Mouse (Mus musculus): ENCODE data around the gene Tnxb. TPM values are rescaled to one million over a fixed set of nuclear protein-coding genes. Genes with fewer than 3 reads are reported as not detected.
"Not testable (repeated sequence)": the region's sequence is repeated elsewhere in the genome, so short reads cannot be mapped to it uniquely, and the experiment has no call there.

The Tnxb gene
- total RNA-seq, 2 experiments from 2014 or later: not detected

DNA sequence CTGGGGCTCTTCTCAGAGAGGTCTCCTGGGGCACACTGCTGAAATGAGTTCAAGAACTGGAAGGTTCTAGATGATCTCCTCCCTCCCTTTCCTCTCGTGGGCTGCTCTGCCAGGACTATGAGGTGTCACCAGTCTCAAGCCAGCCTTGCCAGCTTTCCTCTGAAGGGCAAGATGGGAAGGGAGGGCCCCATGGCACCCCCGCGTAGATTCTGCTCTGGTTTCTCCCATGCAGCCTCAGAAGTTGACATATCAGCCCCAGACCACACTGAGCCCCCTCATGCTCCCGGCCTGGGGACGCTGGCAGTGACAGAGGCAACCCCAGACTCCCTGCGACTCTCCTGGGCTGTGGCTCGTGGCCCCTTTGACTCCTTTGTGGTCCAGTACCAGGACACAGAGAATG lies 45.1 kb downstream of the Tnxb start:
- not testable (repeated sequence) for ATAC-seq (replicated peaks; ENCODE audit: low FRiP score, low TSS enrichment, poor library complexity, severe bottlenecking)

DNA sequence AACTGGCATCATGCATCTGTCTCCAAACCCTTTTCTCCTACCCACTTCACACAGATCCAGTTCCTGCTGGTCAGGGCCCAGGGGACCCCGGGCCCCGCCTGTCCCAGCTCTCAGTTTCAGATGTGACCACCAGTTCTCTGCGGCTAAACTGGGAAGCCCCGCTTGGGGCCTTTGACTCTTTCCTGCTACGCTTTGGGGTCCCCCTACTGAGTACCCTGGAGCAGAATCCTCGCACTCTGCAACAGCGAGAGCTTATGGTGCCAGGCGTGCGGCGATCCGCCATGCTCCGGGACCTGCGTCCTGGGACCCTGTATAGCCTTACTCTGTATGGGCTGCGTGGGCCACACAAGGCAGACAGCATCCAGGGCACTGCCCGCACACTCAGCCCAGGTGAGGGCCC lies 45.9 kb downstream of the Tnxb start:
- ATAC-seq (replicated peaks; ENCODE audit: low FRiP score, low TSS enrichment, poor library complexity, severe bottlenecking): no peak

- no peak for ATAC-seq (replicated peaks; ENCODE audit: low FRiP score, low TSS enrichment, poor library complexity, severe bottlenecking)
These were observed 47.1 kb downstream of the Tnxb start for GRCm38 (mm10) chr17:34717401-34717800.

DNA sequence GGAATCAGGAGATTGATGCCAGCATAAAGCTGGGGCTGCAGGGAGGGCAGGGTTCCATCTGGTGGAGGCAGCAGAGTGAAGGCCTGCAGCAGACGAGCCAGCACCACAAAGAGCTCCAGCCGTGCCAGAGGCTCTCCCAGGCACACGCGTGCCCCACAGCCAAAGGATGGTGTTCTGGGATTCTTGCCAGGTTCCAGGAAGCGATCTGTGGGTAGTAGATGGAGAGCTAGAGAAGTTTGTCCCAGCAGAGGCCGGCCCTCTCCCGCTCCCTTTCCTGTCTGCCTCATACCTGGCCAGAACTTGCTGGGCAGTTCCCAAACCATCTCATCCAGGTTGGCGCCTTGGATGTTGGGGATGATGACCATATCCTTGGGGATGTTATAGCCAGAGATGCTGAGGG lies 49.6 kb downstream of the Tnxb start:
- ATAC-seq (replicated peaks; ENCODE audit: low FRiP score, low TSS enrichment, poor library complexity, severe bottlenecking): not testable (repeated sequence)

DNA sequence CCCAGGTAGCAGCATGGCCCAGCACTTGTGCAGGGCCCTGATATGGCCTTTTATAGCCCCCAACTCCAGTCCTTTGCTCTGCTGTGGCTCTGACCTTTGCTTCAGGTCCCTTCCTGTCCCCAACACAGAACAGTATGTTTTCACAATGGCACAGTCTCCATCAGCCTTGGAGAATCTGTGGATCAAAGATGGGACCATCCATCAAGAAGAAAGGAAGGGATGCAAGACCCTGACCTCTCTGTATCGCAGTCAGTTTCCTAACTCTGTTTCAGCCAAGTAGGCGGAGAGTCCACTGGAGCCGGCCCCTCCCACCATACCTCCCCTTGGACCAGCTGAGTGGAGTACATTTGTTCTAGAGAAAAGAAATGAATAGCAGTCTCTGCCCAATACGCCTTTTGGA lies 51.9 kb downstream of the Tnxb start:
- not testable (repeated sequence) for ATAC-seq (replicated peaks; ENCODE audit: low FRiP score, low TSS enrichment, poor library complexity, severe bottlenecking)

- no peak for ATAC-seq (replicated peaks; ENCODE audit: low FRiP score, low TSS enrichment, poor library complexity, severe bottlenecking)
These were observed 52.7 kb downstream of the Tnxb start for GRCm38 (mm10) chr17:34723066-34723465.

DNA sequence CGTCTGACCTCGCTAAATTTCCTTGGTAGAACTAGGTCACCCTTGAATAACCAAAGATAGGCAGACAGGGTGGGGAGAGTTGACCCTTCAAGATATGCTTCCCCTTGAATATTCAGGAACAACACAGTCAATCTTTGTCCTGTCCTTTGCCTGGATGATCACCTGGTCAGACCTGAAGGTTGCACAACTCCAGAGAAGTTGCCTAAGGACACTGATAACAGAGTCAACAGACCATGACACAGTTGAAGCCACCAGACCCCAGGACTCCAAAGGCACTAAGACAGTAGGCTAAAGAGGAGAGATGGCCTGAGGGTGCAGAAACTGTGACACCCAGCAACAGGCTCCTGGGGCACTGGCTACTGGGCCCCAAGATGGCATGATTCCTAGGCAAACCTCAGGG lies 57.6 kb downstream of the Tnxb start:
- no peak for ATAC-seq (replicated peaks; ENCODE audit: low FRiP score, low TSS enrichment, poor library complexity, severe bottlenecking)

DNA sequence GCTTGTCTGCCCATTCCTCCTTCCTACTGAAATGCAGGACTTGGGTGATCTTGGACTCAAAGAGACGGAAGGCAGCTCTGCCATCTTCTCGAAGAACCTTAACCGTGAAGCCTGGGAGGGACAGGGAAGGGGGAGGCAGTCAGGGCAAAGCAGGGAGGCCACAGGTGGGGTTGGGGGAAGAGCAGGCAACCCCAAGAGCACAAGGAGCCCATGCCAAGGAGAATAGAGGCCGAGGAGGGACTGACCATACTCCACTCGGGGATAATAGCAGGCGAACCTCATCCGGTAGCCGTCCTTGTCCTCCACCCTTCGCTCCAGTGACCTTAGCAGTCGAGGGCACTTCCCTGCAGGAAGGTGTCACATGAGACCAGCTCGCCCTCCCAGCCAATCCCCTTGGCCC lies 58.8 kb downstream of the Tnxb start:
- not testable (repeated sequence) for ATAC-seq (replicated peaks; ENCODE audit: low FRiP score, low TSS enrichment, poor library complexity, severe bottlenecking)

GRCm38 (mm10) chr17:34729779-34730553 lies 59.6 kb downstream of the Tnxb start:
- ATAC-seq (replicated peaks; ENCODE audit: low FRiP score, low TSS enrichment, poor library complexity, severe bottlenecking): not testable (repeated sequence)

DNA sequence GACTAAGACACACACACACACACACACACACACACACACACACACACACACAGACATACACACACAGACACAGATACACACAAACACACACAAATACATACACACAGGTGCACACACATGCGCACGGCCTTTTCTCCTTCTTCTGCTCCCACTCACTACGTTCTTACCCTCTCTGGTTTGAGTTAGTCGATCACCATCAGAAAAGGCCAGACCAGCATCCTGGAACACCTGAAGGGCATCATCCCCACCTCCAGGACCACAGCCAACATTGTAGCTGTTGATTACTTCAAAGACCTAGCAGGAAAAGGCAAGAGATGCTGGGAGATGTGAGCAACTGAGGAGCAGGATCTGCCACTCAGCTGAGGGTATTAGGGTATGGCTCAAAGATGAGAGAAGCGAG lies 67.1 kb downstream of the Tnxb start:
- ATAC-seq (replicated peaks; ENCODE audit: low FRiP score, low TSS enrichment, poor library complexity, severe bottlenecking): not testable (repeated sequence)

GRCm38 (mm10) chr17:34739708-34740107 lies 69.4 kb downstream of the Tnxb start:
- not testable (repeated sequence) for ATAC-seq (replicated peaks; ENCODE audit: low FRiP score, low TSS enrichment, poor library complexity, severe bottlenecking)

DNA sequence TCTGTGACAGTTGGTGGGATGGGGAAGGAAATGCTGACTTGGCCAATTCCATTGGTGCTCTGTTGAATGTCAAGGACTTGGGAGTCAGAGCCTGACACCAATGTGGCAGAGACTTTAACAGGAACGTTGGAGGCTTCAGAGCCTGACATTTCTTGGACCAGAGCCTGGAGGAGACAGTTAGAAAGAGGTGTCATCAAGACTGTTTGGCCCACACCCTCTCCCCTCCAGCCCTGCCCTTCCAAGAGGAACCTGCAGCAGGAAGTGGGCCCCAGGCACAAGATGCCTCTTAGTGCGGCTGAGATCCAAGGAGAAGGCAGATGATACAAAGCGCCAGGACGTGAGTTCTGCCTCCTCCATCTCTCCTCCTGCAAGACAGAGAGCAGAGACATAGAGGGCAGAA lies 69.9 kb downstream of the Tnxb start:
- ATAC-seq (replicated peaks; ENCODE audit: low FRiP score, low TSS enrichment, poor library complexity, severe bottlenecking): no peak

DNA sequence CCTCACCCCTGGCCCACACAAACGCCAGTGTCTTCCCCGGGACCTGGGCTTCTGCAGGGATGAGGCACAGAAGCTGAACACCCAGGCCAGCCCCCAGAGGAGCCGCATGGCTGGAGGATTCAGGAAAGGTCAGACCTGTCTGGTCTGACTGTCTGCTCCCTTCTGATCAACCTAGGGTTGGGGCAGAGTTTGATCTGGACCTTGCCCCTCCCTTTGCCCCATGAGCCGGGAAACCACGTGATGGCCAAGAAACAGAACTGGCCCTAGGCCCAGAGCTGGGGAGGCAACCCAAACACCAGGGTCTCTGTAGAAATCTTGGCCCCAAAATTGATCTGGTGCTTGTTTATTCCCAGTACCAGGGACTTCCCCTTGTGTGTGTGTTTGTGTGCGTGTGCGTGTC lies 73.4 kb downstream of the Tnxb start, which contains the start of gene C4b:
Gene C4b, minus strand, starts transcription at position 164 of the 400 bp plus-strand sequence.
- no peak for ATAC-seq (replicated peaks; ENCODE audit: low FRiP score, low TSS enrichment, poor library complexity, severe bottlenecking)

DNA sequence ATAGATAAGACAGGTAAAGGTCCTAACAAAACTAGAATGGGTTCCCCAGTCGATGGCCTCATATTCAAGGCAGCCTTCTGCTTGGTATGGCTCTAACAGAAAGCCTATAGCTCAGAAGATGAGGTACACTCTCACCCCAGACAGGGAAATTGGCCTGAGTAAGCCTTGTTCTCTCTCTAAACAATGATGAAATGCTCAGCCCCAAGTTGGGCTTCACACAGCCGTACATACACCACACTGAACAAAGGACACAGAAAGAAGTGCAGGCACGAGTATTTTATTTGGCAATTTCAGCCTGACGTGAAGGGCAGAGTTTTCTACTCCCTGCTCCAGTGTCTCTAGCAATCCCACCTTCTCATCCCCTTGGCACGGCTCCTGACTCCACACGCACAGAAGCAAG lies 73.9 kb downstream of the Tnxb start:
- no peak for ATAC-seq (replicated peaks; ENCODE audit: low FRiP score, low TSS enrichment, poor library complexity, severe bottlenecking)

- not testable (repeated sequence) for ATAC-seq (replicated peaks; ENCODE audit: low FRiP score, low TSS enrichment, poor library complexity, severe bottlenecking)
These were observed 74.3 kb downstream of the Tnxb start for GRCm38 (mm10) chr17:34744611-34745010.

- not testable (repeated sequence) for ATAC-seq (replicated peaks; ENCODE audit: low FRiP score, low TSS enrichment, poor library complexity, severe bottlenecking)
These were observed 74.8 kb downstream of the Tnxb start for GRCm38 (mm10) chr17:34745166-34745565.

GRCm38 (mm10) chr17:34746531-34746930 lies 76.2 kb downstream of the Tnxb start:
- no peak for ATAC-seq (replicated peaks; ENCODE audit: low FRiP score, low TSS enrichment, poor library complexity, severe bottlenecking)

- ATAC-seq (replicated peaks; ENCODE audit: low FRiP score, low TSS enrichment, poor library complexity, severe bottlenecking): no peak
These were observed 91.1 kb downstream of the Tnxb start for GRCm38 (mm10) chr17:34761471-34761870.

Data from megakaryocyte-erythroid progenitor cell, adult 5-6 weeks (primary cell).